Mouse (Mus musculus): ENCODE measurements around the gene Snapc3. TPM values are rescaled to one million over a fixed set of nuclear protein-coding genes. Genes with fewer than 3 reads are reported as not detected.
"Not testable (repeated sequence)": the region's sequence is repeated elsewhere in the genome, so short reads cannot be mapped to it uniquely, and the experiment has no call there.

The Snapc3 gene
- polyA plus RNA-seq, 1 experiment from 2014 or later = 93.9 TPM

DNA sequence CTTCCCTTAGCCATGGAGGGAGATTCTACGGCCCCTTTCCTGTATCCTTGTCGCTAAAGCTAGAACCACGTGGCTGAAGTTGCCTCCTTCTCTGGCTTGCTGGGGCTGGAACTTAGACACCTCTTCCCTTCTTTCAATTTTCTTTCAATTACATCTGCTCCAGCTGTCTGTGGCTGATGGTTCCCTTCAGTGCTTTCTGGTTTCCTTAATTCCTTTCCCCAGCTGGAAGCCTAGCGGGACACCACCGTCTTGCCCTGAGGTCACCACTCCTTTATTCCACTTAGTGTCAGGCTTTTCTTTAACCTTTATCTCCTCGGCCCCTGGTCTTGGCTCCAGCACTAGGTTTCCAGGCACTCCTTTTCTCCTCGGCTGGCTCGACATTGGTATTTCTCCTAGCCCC, 93.6 kb downstream of the Snapc3 start:
- H3K27me3 ChIP-seq = no peaks in the 10 kb centered on the region
- H3K9ac ChIP-seq (replicated peaks) = no peak overlapping the region
- 32% methylated on average over 8 of the region's 8 CpGs for WGBS
- H3K9me3 ChIP-seq = no peaks in the 10 kb centered on the region
- H3K4me1 ChIP-seq (replicated peaks) = no peaks in the 10 kb centered on the region
- no peak overlapping the region for H3K27ac ChIP-seq
- H3K4me2 ChIP-seq (replicated peaks) = no peak overlapping the region
- no peak for ATAC-seq
- no peaks in the 10 kb centered on the region for H3K36me3 ChIP-seq
- no peak overlapping the region for H3K4me3 ChIP-seq (replicated peaks)

- ATAC-seq = no peak
- Histone ChIP-seq H3K36me3 (no peaks in the 10 kb centered on the region), H3K27ac (no peak overlapping the region), H3K4me3 (replicated peaks) (no peak overlapping the region), H3K4me2 (replicated peaks) (no peak overlapping the region), H3K9me3 (no peaks in the 10 kb centered on the region), H3K9ac (replicated peaks) (no peak overlapping the region), H3K27me3 (no peaks in the 10 kb centered on the region), H3K4me1 (replicated peaks) (no peaks in the 10 kb centered on the region)
- WGBS = 88% methylated on average over 3 of the region's 3 CpGs
Observed at GRCm38 (mm10) chr4:83512217-83512616, 94.7 kb downstream of the Snapc3 start.

DNA sequence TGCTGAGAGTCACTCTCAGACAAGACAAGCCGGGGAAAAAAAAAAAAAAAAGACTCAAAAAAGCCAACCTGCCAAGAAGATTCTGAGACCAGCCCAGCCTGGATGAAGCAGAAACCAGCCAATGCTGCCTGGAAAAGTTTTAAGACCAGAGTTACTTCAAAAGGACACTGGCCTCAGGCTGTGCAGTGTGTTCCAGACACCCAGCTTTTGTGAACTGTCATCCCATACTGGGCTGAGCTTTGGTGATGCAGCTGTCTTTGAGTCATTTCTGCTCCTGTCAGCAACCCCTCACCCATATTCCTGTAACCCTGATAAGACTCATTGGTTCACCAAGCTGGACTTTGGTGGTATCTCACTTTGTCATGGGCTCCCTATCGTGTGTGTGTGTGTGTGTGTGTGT, 95.1 kb downstream of the Snapc3 start:
- H3K9ac ChIP-seq (replicated peaks) = no peak overlapping the region

GRCm38 (mm10) chr4:83514183-83514582, 96.7 kb downstream of the Snapc3 start:
- no peaks in the 10 kb centered on the region for H3K36me3 ChIP-seq
- WGBS = 86% methylated on average over 1 of the region's 1 CpGs

More for the DNA sequence above, 95.1 kb downstream of the Snapc3 start:
- H3K4me2 ChIP-seq (replicated peaks) = no peak overlapping the region
- no peaks in the 10 kb centered on the region for H3K4me1 ChIP-seq (replicated peaks)
- H3K36me3 ChIP-seq = no peaks in the 10 kb centered on the region
- H3K4me3 ChIP-seq (replicated peaks) = no peak overlapping the region
- ATAC-seq = no peak
- no peak overlapping the region for H3K27ac ChIP-seq
- WGBS = 78% methylated on average over 2 of the region's 2 CpGs
- H3K27me3 ChIP-seq = no peaks in the 10 kb centered on the region
- no peaks in the 10 kb centered on the region for H3K9me3 ChIP-seq

GRCm38 (mm10) chr4:83514976-83515669, 97.6 kb downstream of the Snapc3 start:
- H3K4me2 ChIP-seq (replicated peaks) = no peak overlapping the region
- H3K27me3 ChIP-seq = no peaks in the 10 kb centered on the region
- H3K9ac ChIP-seq (replicated peaks) = no peak overlapping the region
- H3K27ac ChIP-seq = no peak overlapping the region
- H3K9me3 ChIP-seq = no peaks in the 10 kb centered on the region
- H3K4me1 ChIP-seq (replicated peaks) = no peaks in the 10 kb centered on the region
- ATAC-seq = no peak
- no peak overlapping the region for H3K4me3 ChIP-seq (replicated peaks)
- 87% methylated on average over 10 of the region's 10 CpGs for WGBS
- H3K36me3 ChIP-seq = no peaks in the 10 kb centered on the region

More at GRCm38 (mm10) chr4:83514183-83514582, 96.7 kb downstream of the Snapc3 start:
- Histone ChIP-seq H3K4me3 (replicated peaks) (no peak overlapping the region), H3K4me2 (replicated peaks) (no peak overlapping the region), H3K4me1 (replicated peaks) (no peaks in the 10 kb centered on the region), H3K27me3 (no peaks in the 10 kb centered on the region), H3K9me3 (no peaks in the 10 kb centered on the region), H3K27ac (no peak overlapping the region), H3K9ac (replicated peaks) (no peak overlapping the region)
- ATAC-seq = no peak

- H3K27ac ChIP-seq; H3K9me3 ChIP-seq; ATAC-seq; H3K27me3 ChIP-seq; H3K4me1 ChIP-seq (replicated peaks); H3K4me2 ChIP-seq (replicated peaks); H3K36me3 ChIP-seq; H3K4me3 ChIP-seq (replicated peaks); H3K9ac ChIP-seq (replicated peaks): not testable (repeated sequence)
- WGBS = 94% methylated on average over 5 of the region's 6 CpGs
Observed at GRCm38 (mm10) chr4:83516144-83516543, 98.6 kb downstream of the Snapc3 start.

Other genes starting within 250 kb of the Snapc3 start
- 3.7 and 4.4 TPM in 2 replicates for gene Ttc39b, start 93.5 kb upstream of the Snapc3 start, polyA plus RNA-seq (2015; fragmentation: Nextera tagmentation; extraction: Ambion mirVana)
- 329 and 332 TPM in 2 replicates for gene Psip1, start 68.7 kb downstream of the Snapc3 start, polyA plus RNA-seq (2015; fragmentation: Nextera tagmentation; extraction: Ambion mirVana)
- gene Ccdc171, start 107.8 kb downstream of the Snapc3 start, polyA plus RNA-seq (2015; fragmentation: Nextera tagmentation; extraction: Ambion mirVana) = 4.1 and 5.6 TPM in 2 replicates

All from midbrain, embryonic 13.5 days (tissue).